Mouse (Mus musculus): ENCODE data around the gene Mbnl1.
"Not testable (repeated sequence)": the region's sequence is repeated elsewhere in the genome, so short reads cannot be mapped to it uniquely, and the experiment has no call there.

Gene Mbnl1

GRCm38 (mm10) chr3:60472681-60473177, at the start of gene Mbnl1:
Mbnl1 (plus strand) TSS chr3:60472830.
- no peak for DNase-seq (ENCODE audit: low spot score)

- no peak for DNase-seq (ENCODE audit: low spot score)
These were observed 48.5 kb upstream of the Mbnl1 start for GRCm38 (mm10) chr3:60424148-60424547.

GRCm38 (mm10) chr3:60429049-60429448, 43.6 kb upstream of the Mbnl1 start:
- DNase-seq (ENCODE audit: low spot score), result no peak

- no peak for DNase-seq (ENCODE audit: low spot score)
These were observed 35.4 kb upstream of the Mbnl1 start for GRCm38 (mm10) chr3:60437254-60437653.

GRCm38 (mm10) chr3:60437678-60438232, 34.9 kb upstream of the Mbnl1 start:
- DNase-seq (ENCODE audit: low spot score), result no peak

GRCm38 (mm10) chr3:60438715-60439114, 33.9 kb upstream of the Mbnl1 start:
- no peak for DNase-seq (ENCODE audit: low spot score)

GRCm38 (mm10) chr3:60461828-60462521, 10.7 kb upstream of the Mbnl1 start:
- DNase-seq (ENCODE audit: low spot score), result no peak

- not testable (repeated sequence) for DNase-seq (ENCODE audit: low spot score)
These were observed 4.0 kb upstream of the Mbnl1 start for GRCm38 (mm10) chr3:60468667-60469066.

GRCm38 (mm10) chr3:60469170-60469805, 3.3 kb upstream of the Mbnl1 start:
- DNase-seq (ENCODE audit: low spot score), result not testable (repeated sequence)

GRCm38 (mm10) chr3:60472011-60472680, 484 bp upstream of the Mbnl1 start:
- no peak for DNase-seq (ENCODE audit: low spot score)

GRCm38 (mm10) chr3:60473861-60474653, 1.4 kb downstream of the Mbnl1 start:
- no peak for DNase-seq (ENCODE audit: low spot score)

- no peak for DNase-seq (ENCODE audit: low spot score)
These were observed 2.0 kb downstream of the Mbnl1 start for GRCm38 (mm10) chr3:60474654-60474972.

- no peak for DNase-seq (ENCODE audit: low spot score)
These were observed 2.4 kb downstream of the Mbnl1 start for GRCm38 (mm10) chr3:60475055-60475454.

GRCm38 (mm10) chr3:60476751-60477255, 4.2 kb downstream of the Mbnl1 start:
- no peak for DNase-seq (ENCODE audit: low spot score)

- DNase-seq (ENCODE audit: low spot score), result no peak
These were observed 5.8 kb downstream of the Mbnl1 start for GRCm38 (mm10) chr3:60478433-60478832.

GRCm38 (mm10) chr3:60480716-60481115, 8.1 kb downstream of the Mbnl1 start:
- no peak for DNase-seq (ENCODE audit: low spot score)

- DNase-seq (ENCODE audit: low spot score), result no peak
These were observed 9.2 kb downstream of the Mbnl1 start for GRCm38 (mm10) chr3:60481740-60482399.

- no peak for DNase-seq (ENCODE audit: low spot score)
These were observed 10.7 kb downstream of the Mbnl1 start for GRCm38 (mm10) chr3:60483305-60483704.

- DNase-seq (ENCODE audit: low spot score), result no peak
These were observed 13.5 kb downstream of the Mbnl1 start for GRCm38 (mm10) chr3:60485987-60486712.

GRCm38 (mm10) chr3:60486713-60487170, 14.1 kb downstream of the Mbnl1 start:
- no peak for DNase-seq (ENCODE audit: low spot score)

Data from left cerebral cortex, adult 11 months (tissue).